Mouse (Mus musculus): ENCODE measurements at regions not wholly inside any gene's neighbourhood (a gene's known extent, or its start where the extent isn't known, plus 50 kb on each side); places are given as distances from the start of the nearest gene placed in this dataset.

- WGBS (ENCODE audit: insufficient replicate concordance): 75% methylated on average over 8 of the region's 8 CpGs
Measured at GRCm38 (mm10) chr16:93098057-93098456, 272.1 kb upstream of the Runx1 start.

GRCm38 (mm10) chr16:93096175-93096574, 270.2 kb upstream of the Runx1 start:
- Histone ChIP-seq H3K9me3 (ENCODE audit: low read length) (no peaks in the 10 kb centered on the region), H3K36me3 (replicated peaks; ENCODE audit: insufficient read depth, low read length) (no peaks in the 10 kb centered on the region), H3K27ac (ENCODE audit: low read depth) (no peak overlapping the region), H3K4me1 (ENCODE audit: insufficient read depth) (no peaks in the 10 kb centered on the region), H3K4me3 (ENCODE audit: low read depth, low read length) (no peak overlapping the region), H3K27me3 (ENCODE audit: insufficient read depth, low read length) (no peaks in the 10 kb centered on the region), H3K4me2 (ENCODE audit: low read depth, low read length) (no peak overlapping the region), H3K9ac (replicated peaks) (no peak overlapping the region)
- no peak for ATAC-seq
- WGBS (ENCODE audit: insufficient replicate concordance): 76% methylated on average over 5 of the region's 5 CpGs
- no peak for TF ChIP-seq EP300 (IDR thresholded peaks at IDR 0.05; ENCODE audit: low read depth)
- DNase-seq: no peak

More at GRCm38 (mm10) chr16:93098057-93098456, 272.1 kb upstream of the Runx1 start:
- Histone ChIP-seq H3K27me3 (ENCODE audit: insufficient read depth, low read length) (no peaks in the 10 kb centered on the region), H3K4me1 (ENCODE audit: insufficient read depth) (no peaks in the 10 kb centered on the region), H3K9ac (replicated peaks) (no peak overlapping the region), H3K9me3 (ENCODE audit: low read length) (no peaks in the 10 kb centered on the region), H3K27ac (ENCODE audit: low read depth) (no peak overlapping the region), H3K4me3 (ENCODE audit: low read depth, low read length) (no peak overlapping the region), H3K4me2 (ENCODE audit: low read depth, low read length) (no peak overlapping the region), H3K36me3 (replicated peaks; ENCODE audit: insufficient read depth, low read length) (no peaks in the 10 kb centered on the region)
- DNase-seq (no peak), ATAC-seq (no peak)
- no peak for TF ChIP-seq CTCF (IDR thresholded peaks at IDR 0.05; ENCODE audit: low read depth)
- TF ChIP-seq EP300 (IDR thresholded peaks at IDR 0.05; ENCODE audit: low read depth): no peak

GRCm38 (mm10) chr16:93092796-93093195, 266.8 kb upstream of the Runx1 start:
- Histone ChIP-seq H3K4me3 (ENCODE audit: low read depth, low read length) (no peak overlapping the region), H3K36me3 (replicated peaks; ENCODE audit: insufficient read depth, low read length) (no peaks in the 10 kb centered on the region), H3K4me2 (ENCODE audit: low read depth, low read length) (no peak overlapping the region), H3K27me3 (ENCODE audit: insufficient read depth, low read length) (no peaks in the 10 kb centered on the region), H3K4me1 (ENCODE audit: insufficient read depth) (no peaks in the 10 kb centered on the region), H3K27ac (ENCODE audit: low read depth) (no peak overlapping the region), H3K9me3 (ENCODE audit: low read length) (no peaks in the 10 kb centered on the region), H3K9ac (replicated peaks) (no peak overlapping the region)
- WGBS (ENCODE audit: insufficient replicate concordance): 55% methylated on average over 7 of the region's 7 CpGs
- ATAC-seq (no peak), DNase-seq (no peak)
- no peak for TF ChIP-seq EP300 (IDR thresholded peaks at IDR 0.05; ENCODE audit: low read depth)

GRCm38 (mm10) chr16:93085227-93085883, 259.4 kb upstream of the Runx1 start:
- H3K36me3 ChIP-seq (replicated peaks; ENCODE audit: insufficient read depth, low read length): no peaks in the 10 kb centered on the region
- H3K4me3 ChIP-seq (ENCODE audit: low read depth, low read length): no peak overlapping the region
- TF ChIP-seq CTCF (IDR thresholded peaks at IDR 0.05; ENCODE audit: low read depth) (no peak), EP300 (IDR thresholded peaks at IDR 0.05; ENCODE audit: low read depth) (no peak)
- DNase-seq (no peak), ATAC-seq (no peak)
- H3K4me1 ChIP-seq (ENCODE audit: insufficient read depth): no peaks in the 10 kb centered on the region
- no peak overlapping the region for H3K9ac ChIP-seq (replicated peaks)
- WGBS (ENCODE audit: insufficient replicate concordance): 83% methylated on average over 10 of the region's 10 CpGs
- no peak overlapping the region for H3K27ac ChIP-seq (ENCODE audit: low read depth)
- H3K27me3 ChIP-seq (ENCODE audit: insufficient read depth, low read length): no peaks in the 10 kb centered on the region
- H3K9me3 ChIP-seq (ENCODE audit: low read length): no peaks in the 10 kb centered on the region
- H3K4me2 ChIP-seq (ENCODE audit: low read depth, low read length): no peak overlapping the region

GRCm38 (mm10) chr16:93083756-93084155, 257.8 kb upstream of the Runx1 start:
- no peak for DNase-seq
- Histone ChIP-seq H3K9me3 (ENCODE audit: low read length) (no peaks in the 10 kb centered on the region), H3K4me1 (ENCODE audit: insufficient read depth) (no peaks in the 10 kb centered on the region), H3K27ac (ENCODE audit: low read depth) (no peak overlapping the region), H3K27me3 (ENCODE audit: insufficient read depth, low read length) (no peaks in the 10 kb centered on the region), H3K4me2 (ENCODE audit: low read depth, low read length) (no peak overlapping the region), H3K4me3 (ENCODE audit: low read depth, low read length) (no peak overlapping the region), H3K36me3 (replicated peaks; ENCODE audit: insufficient read depth, low read length) (no peaks in the 10 kb centered on the region), H3K9ac (replicated peaks) (no peak overlapping the region)
- 55% methylated on average over 2 of the region's 2 CpGs for WGBS (ENCODE audit: insufficient replicate concordance)
- ATAC-seq: no peak
- TF ChIP-seq CTCF (IDR thresholded peaks at IDR 0.05; ENCODE audit: low read depth) (no peak), EP300 (IDR thresholded peaks at IDR 0.05; ENCODE audit: low read depth) (no peak)

- H3K4me3 ChIP-seq (ENCODE audit: low read depth, low read length): no peak overlapping the region
- no peaks in the 10 kb centered on the region for H3K27me3 ChIP-seq (ENCODE audit: insufficient read depth, low read length)
- H3K27ac ChIP-seq (ENCODE audit: low read depth): no peak overlapping the region
- no peak for TF ChIP-seq CTCF (IDR thresholded peaks at IDR 0.05; ENCODE audit: low read depth)
- no peak for TF ChIP-seq EP300 (IDR thresholded peaks at IDR 0.05; ENCODE audit: low read depth)
- H3K4me2 ChIP-seq (ENCODE audit: low read depth, low read length): no peak overlapping the region
- H3K9me3 ChIP-seq (ENCODE audit: low read length): no peaks in the 10 kb centered on the region
- WGBS (ENCODE audit: insufficient replicate concordance): 65% methylated on average over 1 of the region's 1 CpGs
- no peak overlapping the region for H3K9ac ChIP-seq (replicated peaks)
- no peak for ATAC-seq
- H3K36me3 ChIP-seq (replicated peaks; ENCODE audit: insufficient read depth, low read length): no peaks in the 10 kb centered on the region
- DNase-seq: no peak
- no peaks in the 10 kb centered on the region for H3K4me1 ChIP-seq (ENCODE audit: insufficient read depth)
Measured at GRCm38 (mm10) chr16:93083142-93083541, 257.2 kb upstream of the Runx1 start.

- ATAC-seq: no peak
- no peaks in the 10 kb centered on the region for H3K36me3 ChIP-seq (replicated peaks; ENCODE audit: insufficient read depth, low read length)
- no peak overlapping the region for H3K9ac ChIP-seq (replicated peaks)
Measured at GRCm38 (mm10) chr16:93081533-93081932, 255.6 kb upstream of the Runx1 start.

More at GRCm38 (mm10) chr16:93081533-93081932, 255.6 kb upstream of the Runx1 start:
- no peak for DNase-seq
- Histone ChIP-seq H3K4me3 (ENCODE audit: low read depth, low read length) (no peak overlapping the region), H3K4me1 (ENCODE audit: insufficient read depth) (no peaks in the 10 kb centered on the region), H3K27me3 (ENCODE audit: insufficient read depth, low read length) (no peaks in the 10 kb centered on the region), H3K27ac (ENCODE audit: low read depth) (no peak overlapping the region), H3K9me3 (ENCODE audit: low read length) (no peaks in the 10 kb centered on the region), H3K4me2 (ENCODE audit: low read depth, low read length) (no peak overlapping the region)
- WGBS (ENCODE audit: insufficient replicate concordance): 68% methylated on average over 2 of the region's 2 CpGs
- TF ChIP-seq EP300 (IDR thresholded peaks at IDR 0.05; ENCODE audit: low read depth) (no peak), CTCF (IDR thresholded peaks at IDR 0.05; ENCODE audit: low read depth) (no peak)
